Mouse (Mus musculus) kidney, embryonic 14.5 days (tissue): ENCODE measurements around the gene Rab11fip4. TPM values are rescaled to one million over a fixed set of nuclear protein-coding genes. Genes with fewer than 3 reads are reported as not detected.
A peak's percentile ranks its signal among the peaks of the same experiment; 100 is the strongest.

ENCODE experiments used
- ATAC-seq: fragments of 200-750 bp; cut with Nextera tagmentation; 2 replicates; pipeline ENCODE4 v1.8.0; 2017; ENCODE audit warnings: moderate number of reproducible peaks, mild to moderate bottlenecking, moderate TSS enrichment, moderate library complexity; ENCODE audit not compliant: low FRiP score, low TSS enrichment
- H3K27ac ChIP-seq: fragments of 300-500 bp; sonication (generic); 2 replicates; pipeline ENCODE4 v1.5.1; 2014; ENCODE audit warnings: low read depth, mild to moderate bottlenecking, low read length, moderate library complexity, mixed read lengths
- H3K27me3 ChIP-seq: fragments of 300-500 bp; sonication (generic); 2 replicates; pipeline ENCODE4 v1.6.1; 2014; ENCODE audit warnings: mild to moderate bottlenecking, low read length; ENCODE audit not compliant: control insufficient read depth, insufficient read depth
- H3K36me3 ChIP-seq: fragments of 300-500 bp; sonication (generic); 2 replicates; pipeline ENCODE4 v1.6.1; 2014; ENCODE audit warnings: low read length, mixed read lengths; ENCODE audit not compliant: control insufficient read depth, insufficient read depth
- H3K4me1 ChIP-seq: fragments of 300-500 bp; sonication (generic); 2 replicates; pipeline ENCODE4 v1.6.1; 2014; ENCODE audit warnings: low read length, mixed read lengths; ENCODE audit not compliant: control insufficient read depth, insufficient read depth
- H3K4me2 ChIP-seq: fragments of 300-500 bp; sonication (generic); replicated peaks from 2 replicates; pipeline ENCODE4 v1.6.1; 2014; ENCODE audit warnings: low read depth, mild to moderate bottlenecking, low read length
- H3K4me3 ChIP-seq: fragments of 300-500 bp; sonication (generic); 2 replicates; pipeline ENCODE4 v1.5.1; 2014; ENCODE audit warnings: mild to moderate bottlenecking, low read length
- H3K9ac ChIP-seq: fragments of 300-500 bp; sonication (generic); 2 replicates; pipeline ENCODE4 v1.6.1; 2014; ENCODE audit warnings: low read depth, mild to moderate bottlenecking, low read length, moderate library complexity
- H3K9me3 ChIP-seq: fragments of 300-500 bp; sonication (generic); 2 replicates; pipeline ENCODE4 v1.6.1; 2016; ENCODE audit warnings: low read length; ENCODE audit not compliant: control insufficient read depth
- WGBS: fragments of 180-500 bp; shearing (Covaris S2); extraction: QIAGEN DNeasy Blood & Tissue Kit; methylation state at CpG from one replicate; pipeline ENCODE4 v1.1.7; 2014; 5-methylcytosine and 5-hydroxymethylcytosine counted together
- polyA plus RNA-seq: library from polyadenylated mRNA; unstranded; fragments of >200 nt; fragmentation: Nextera tagmentation; extraction: Ambion mirVana; gene quantifications from 2 replicates; pipeline ENCODE4 v1.2.1, GENCODE M21; 2014

Rab11fip4 gene
- polyA plus RNA-seq, 1 experiment from 2014 or later, result 7.1 TPM

GRCm38 (mm10) chr11:79652921-79653575 is 62.0 kb downstream of the Rab11fip4 start:
- Histone ChIP-seq H3K36me3 (no peaks in the 10 kb centered on the region), H3K27ac (no peak overlapping the region), H3K9me3 (no peaks in the 10 kb centered on the region), H3K4me1 (0 out of 2 replicates have a peak, but pooled peaks cover 4% of the 10 kb centered on the region), H3K4me2 (no peak overlapping the region), H3K9ac (no peak overlapping the region), H3K27me3 (no peaks in the 10 kb centered on the region), H3K4me3 (no peak overlapping the region)
- WGBS, result 77% methylated on average over 20 of the region's 20 CpGs
- no peak for ATAC-seq

GRCm38 (mm10) chr11:79654407-79654831 is 63.4 kb downstream of the Rab11fip4 start:
- Histone ChIP-seq H3K36me3 (no peaks in the 10 kb centered on the region), H3K27me3 (no peaks in the 10 kb centered on the region)

GRCm38 (mm10) chr11:79655592-79655991 is 64.6 kb downstream of the Rab11fip4 start:
- no peak overlapping the region for H3K9ac ChIP-seq
- H3K4me3 ChIP-seq, result no peak overlapping the region
- 92% methylated on average over 7 of the region's 7 CpGs for WGBS
- H3K9me3 ChIP-seq, result no peaks in the 10 kb centered on the region
- H3K4me1 ChIP-seq, result 0 out of 2 replicates have a peak, but pooled peaks cover 4% of the 10 kb centered on the region
- H3K36me3 ChIP-seq, result no peaks in the 10 kb centered on the region
- no peaks in the 10 kb centered on the region for H3K27me3 ChIP-seq
- H3K4me2 ChIP-seq, result no peak overlapping the region
- no peak overlapping the region for H3K27ac ChIP-seq
- no peak for ATAC-seq

More at GRCm38 (mm10) chr11:79654407-79654831, 63.4 kb downstream of the Rab11fip4 start:
- no peak for ATAC-seq
- Histone ChIP-seq H3K27ac (no peak overlapping the region), H3K4me1 (0 out of 2 replicates have a peak, but pooled peaks cover 4% of the 10 kb centered on the region), H3K9me3 (no peaks in the 10 kb centered on the region), H3K9ac (no peak overlapping the region), H3K4me2 (no peak overlapping the region), H3K4me3 (no peak overlapping the region)
- WGBS, result 87% methylated on average over 4 of the region's 4 CpGs

- no peaks in the 10 kb centered on the region for H3K36me3 ChIP-seq
- no peak overlapping the region for H3K4me2 ChIP-seq
- no peak overlapping the region for H3K4me3 ChIP-seq
- no peak overlapping the region for H3K27ac ChIP-seq
- no peak overlapping the region for H3K9ac ChIP-seq
- WGBS, result 34% methylated on average over 1 of the region's 1 CpGs
- no peak for ATAC-seq
- H3K27me3 ChIP-seq, result no peaks in the 10 kb centered on the region
- peaks cover 9% of the 10 kb centered on the region; the same call in 1 of the 2 replicates for H3K4me1 ChIP-seq
- H3K9me3 ChIP-seq, result no peaks in the 10 kb centered on the region
Observed at GRCm38 (mm10) chr11:79656491-79656890, 65.5 kb downstream of the Rab11fip4 start.

GRCm38 (mm10) chr11:79657053-79657452 is 66.0 kb downstream of the Rab11fip4 start:
- H3K4me2 ChIP-seq, result no peak overlapping the region
- H3K27me3 ChIP-seq, result no peaks in the 10 kb centered on the region
- H3K4me1 ChIP-seq, result peaks cover 14% of the 10 kb centered on the region; the same call in 1 of the 2 replicates
- no peak overlapping the region for H3K27ac ChIP-seq
- H3K9me3 ChIP-seq, result no peaks in the 10 kb centered on the region
- WGBS, result 82% methylated on average over 5 of the region's 5 CpGs
- H3K9ac ChIP-seq, result no peak overlapping the region
- H3K36me3 ChIP-seq, result no peaks in the 10 kb centered on the region
- no peak overlapping the region for H3K4me3 ChIP-seq
- ATAC-seq, result no peak

- Histone ChIP-seq H3K4me1 (peaks cover 14% of the 10 kb centered on the region; the same call in 1 of the 2 replicates), H3K36me3 (no peaks in the 10 kb centered on the region), H3K4me2 (no peak overlapping the region), H3K27ac (no peak overlapping the region), H3K4me3 (no peak overlapping the region), H3K27me3 (no peaks in the 10 kb centered on the region), H3K9ac (no peak overlapping the region), H3K9me3 (no peaks in the 10 kb centered on the region)
- WGBS, result 81% methylated on average over 10 of the region's 10 CpGs
- no peak for ATAC-seq
Observed at GRCm38 (mm10) chr11:79658205-79658825, 67.3 kb downstream of the Rab11fip4 start.

GRCm38 (mm10) chr11:79660361-79661205 is 69.6 kb downstream of the Rab11fip4 start:
- Histone ChIP-seq H3K4me1 (peaks cover 14% of the 10 kb centered on the region), H3K4me3 (peak overlapping the region; percentile 48), H3K27ac (peak overlapping the region; percentile 1; the same call in 1 of the 2 replicates), H3K27me3 (no peaks in the 10 kb centered on the region), H3K9ac (peak overlapping the region; percentile 71), H3K4me2 (peak overlapping the region; percentile 73), H3K36me3 (no peaks in the 10 kb centered on the region), H3K9me3 (no peaks in the 10 kb centered on the region)
- ATAC-seq, result peak; percentile 94
- under 1% methylated on average over 69 of the region's 69 CpGs for WGBS

GRCm38 (mm10) chr11:79661877-79662545 is 71.0 kb downstream of the Rab11fip4 start:
- Histone ChIP-seq H3K9ac (no peak overlapping the region), H3K27me3 (no peaks in the 10 kb centered on the region), H3K4me3 (peak overlapping the region; percentile 48), H3K4me2 (peak overlapping the region; percentile 73), H3K9me3 (no peaks in the 10 kb centered on the region), H3K4me1 (peaks cover 14% of the 10 kb centered on the region), H3K27ac (no peak overlapping the region), H3K36me3 (no peaks in the 10 kb centered on the region)
- 41% methylated on average over 6 of the region's 6 CpGs for WGBS
- no peak for ATAC-seq
